Mouse (Mus musculus) myocyte (in vitro differentiated cells): ENCODE measurements around the gene Zfp637.

Experiments
- CEBPB ChIP-seq: IDR thresholded peaks from 2 replicates; pipeline ENCODE4 v1.6.1; 2011; ENCODE audit warnings: mild to moderate bottlenecking, moderate library complexity; ENCODE audit not compliant: poor library complexity, insufficient read depth, severe bottlenecking
- E2F4 ChIP-seq: IDR thresholded peaks from one replicate; pipeline ENCODE4 v1.6.1; 2011; ENCODE audit warnings: mild to moderate bottlenecking, control low read depth, moderate library complexity; ENCODE audit not compliant: insufficient read depth
- MAX ChIP-seq: IDR thresholded peaks from one replicate; pipeline ENCODE4 v1.6.1; 2011; ENCODE audit warnings: low read depth, mild to moderate bottlenecking, control low read depth
- MYOD1 ChIP-seq, 3 experiments: IDR thresholded peaks; one replicate each; pipeline ENCODE4 v1.6.1; 2011; ENCODE audit warnings: control low read depth in 2 of 3, low read depth in 2 of 3, mild to moderate bottlenecking in 2 of 3, moderate library complexity in 1 of 3; ENCODE audit not compliant: insufficient read length in 2 of 3, control insufficient read depth in 1 of 3
- MYOG ChIP-seq, 3 experiments: IDR thresholded peaks; one replicate each; pipeline ENCODE4 v1.6.1; 2011; ENCODE audit warnings: control low read depth in 2 of 3, low read depth in 2 of 3, mild to moderate bottlenecking in 2 of 3; ENCODE audit not compliant: insufficient read length in 2 of 3, control insufficient read depth in 1 of 3, insufficient read depth in 1 of 3
- POLR2A ChIP-seq: IDR thresholded peaks from one replicate; pipeline ENCODE4 v1.6.1; 2011; ENCODE audit warnings: low read depth, mild to moderate bottlenecking, control low read depth, moderate library complexity; ENCODE audit not compliant: insufficient read length
- POLR2AphosphoS2 ChIP-seq: IDR thresholded peaks from one replicate; pipeline ENCODE4 v1.6.1; 2011; ENCODE audit warnings: low read depth, control low read depth; ENCODE audit not compliant: insufficient read length
- SRF ChIP-seq: IDR thresholded peaks from one replicate; pipeline ENCODE4 v1.6.1; 2011; ENCODE audit warnings: low read depth; ENCODE audit not compliant: control insufficient read depth, insufficient read length
- TCF12 ChIP-seq: IDR thresholded peaks from one replicate; pipeline ENCODE4 v1.6.1; 2011; ENCODE audit warnings: mild to moderate bottlenecking, control low read depth; ENCODE audit not compliant: poor library complexity, insufficient read depth, severe bottlenecking
- USF1 ChIP-seq: IDR thresholded peaks from one replicate; pipeline ENCODE4 v1.6.1; 2011; ENCODE audit warnings: low read depth, mild to moderate bottlenecking, control low read depth, moderate library complexity

DNA sequence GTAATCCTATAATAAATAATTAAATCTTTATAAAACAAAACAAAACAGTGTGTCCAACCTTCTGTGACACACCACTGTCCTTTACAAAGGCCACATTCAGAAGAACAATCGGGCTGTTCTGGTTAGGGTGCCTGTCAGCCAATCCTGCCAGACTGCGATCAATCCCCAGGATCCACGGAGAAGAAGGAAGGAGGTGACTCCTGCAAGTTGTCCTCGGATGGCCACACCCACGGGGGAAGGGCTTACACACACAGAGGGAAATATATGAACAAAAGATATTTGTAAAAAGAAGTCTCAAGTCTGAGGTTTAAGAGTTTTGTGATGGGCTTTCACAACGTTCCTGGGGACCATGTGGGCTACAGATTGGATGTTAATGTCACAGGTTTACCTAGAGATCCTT is 20.9 kb downstream of the Zfp637 start, which contains the start of gene Zfp239:
- TF ChIP-seq CEBPB (no peak), MYOD1 (IDR thresholded peaks at IDR 0.05; ENCODE audit: control insufficient read depth in 1 of 3, insufficient read length in 2 of 3, low read depth in 2 of 3) (no peak), E2F4 (no peak), POLR2A (no peak), TCF12 (no peak), MYOG (IDR thresholded peaks at IDR 0.05; ENCODE audit: control insufficient read depth in 1 of 3, insufficient read depth in 1 of 3, insufficient read length in 2 of 3, low read depth in 2 of 3) (no peak), MAX (no peak), POLR2AphosphoS2 (no peak), USF1 (no peak), SRF (no peak)
